Mouse (Mus musculus) ovary, adult 2 months (tissue): ENCODE data around the gene Olfr1381. TPM values are rescaled to one million over a fixed set of nuclear protein-coding genes. Genes with fewer than 3 reads are reported as not detected.

Experiments used
- polyA plus RNA-seq: library from polyadenylated mRNA; depleted of rRNA; stranded (reverse); fragments of >200 nt; gene quantifications from 2 replicates; pipeline ENCODE4 v1.2.3, GENCODE M21; 2012; rRNA removed

The Olfr1381 gene
- polyA plus RNA-seq: not detected in 2 replicates

GRCm38 (mm10) chr11:49543149-49543548, at the start of gene Olfr1381:
Gene Olfr1381, plus strand, starts transcription at chr11:49543449.

GRCm38 (mm10) chr11:49519348-49519747, 23.9 kb upstream of the Olfr1381 start, which contains the start of gene Olfr1383:
Gene Olfr1383, plus strand, starts transcription at chr11:49519648.

GRCm38 (mm10) chr11:49527947-49528346, 15.3 kb upstream of the Olfr1381 start, which contains the start of gene Olfr1382:
Gene Olfr1382, plus strand, starts transcription at chr11:49528247.

GRCm38 (mm10) chr11:49556578-49556977, 13.3 kb downstream of the Olfr1381 start, which contains the start of gene Olfr1380:
Gene Olfr1380, plus strand, starts transcription at chr11:49556878.

Other genes with a start within 250 kb of the Olfr1381 start
- not detected in 2 replicates for gene Olfr10, start 238.7 kb upstream of the Olfr1381 start, polyA plus RNA-seq
- not detected in 2 replicates for gene Olfr1391, start 220.7 kb upstream of the Olfr1381 start, polyA plus RNA-seq
- gene Olfr1390, start 208.3 kb upstream of the Olfr1381 start, polyA plus RNA-seq: not detected in 2 replicates
- not detected in 2 replicates for gene Olfr1389, start 120.4 kb upstream of the Olfr1381 start, polyA plus RNA-seq
- 0.06 and 0.18 TPM in 2 replicates for gene Olfr1388, start 106.8 kb upstream of the Olfr1381 start, polyA plus RNA-seq
- not detected in 2 replicates for gene Olfr1387, start 88.1 kb upstream of the Olfr1381 start, polyA plus RNA-seq
- gene Olfr1386, start 78.4 kb upstream of the Olfr1381 start, polyA plus RNA-seq: not detected in 2 replicates
- not detected in 2 replicates for gene Olfr1385, start 54.4 kb upstream of the Olfr1381 start, polyA plus RNA-seq
- not detected in 2 replicates for gene Olfr1384, start 36.7 kb upstream of the Olfr1381 start, polyA plus RNA-seq
- not detected in 2 replicates for gene Olfr1383, start 23.8 kb upstream of the Olfr1381 start, polyA plus RNA-seq
- not detected in 2 replicates for gene Olfr1382, start 15.2 kb upstream of the Olfr1381 start, polyA plus RNA-seq
- not detected in 2 replicates for gene Olfr1380, start 13.4 kb downstream of the Olfr1381 start, polyA plus RNA-seq
- 22.5 TPM in 2 replicates for gene Flt4, start 65.8 kb downstream of the Olfr1381 start, polyA plus RNA-seq
- 3.6 and 4.4 TPM in 2 replicates for gene Scgb3a1, start 120.2 kb downstream of the Olfr1381 start, polyA plus RNA-seq
- gene Cnot6, start 169.3 kb downstream of the Olfr1381 start, polyA plus RNA-seq: 20.1 and 21.7 TPM in 2 replicates